Mouse (Mus musculus) lung, postnatal 0 days (tissue): ENCODE data around the gene Pacsin1.

ENCODE experiments used
- CTCF ChIP-seq: IDR thresholded peaks from 2 replicates; pipeline ENCODE4 v1.5.1; 2016; ENCODE audit warnings: antibody characterized with exemption, mild to moderate bottlenecking
- EP300 ChIP-seq: IDR thresholded peaks from 2 replicates; pipeline ENCODE4 v1.6.1; 2016; ENCODE audit warnings: antibody characterized with exemption, mild to moderate bottlenecking, control low read depth

DNA sequence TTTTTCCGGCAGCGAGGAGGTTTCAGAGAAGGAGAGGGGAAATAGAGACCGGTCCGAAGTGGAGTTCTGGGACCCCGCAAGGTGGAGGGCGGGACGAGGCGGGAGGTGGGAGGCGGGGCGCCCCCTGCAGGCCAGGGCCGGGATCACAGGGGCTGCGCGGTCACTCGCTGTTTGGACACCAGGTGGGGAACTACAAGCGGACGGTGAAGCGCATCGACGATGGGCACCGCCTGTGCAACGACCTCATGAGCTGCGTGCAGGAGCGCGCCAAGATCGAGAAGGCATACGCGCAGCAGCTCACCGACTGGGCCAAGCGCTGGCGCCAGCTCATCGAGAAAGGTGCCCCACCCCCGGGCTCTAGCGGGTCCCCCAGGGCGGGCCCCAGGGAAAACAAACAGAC is 47.2 kb downstream of the Pacsin1 start:
- peak; percentile 81 for TF ChIP-seq CTCF
- TF ChIP-seq EP300, result no peak
